Mouse (Mus musculus) liver, adult 2 months (tissue): ENCODE data around the gene Ccdc177.

Experiments used
- CTCF ChIP-seq: fragments of 200-500 bp; IDR thresholded peaks from 2 replicates; pipeline ENCODE4 v1.5.1; 2011; ENCODE audit warnings: low read depth, low read length, control low read depth
- POLR2A ChIP-seq: fragments of 200-500 bp; IDR thresholded peaks from 2 replicates; pipeline ENCODE4 v1.6.1; 2011; ENCODE audit warnings: low read length, control low read depth; ENCODE audit not compliant: insufficient read depth; ENCODE audit errors: extremely low read depth

GRCm38 (mm10) chr12:80746031-80746813 lies 14.3 kb downstream of the Ccdc177 start:
- no peak for TF ChIP-seq CTCF
- no peak for TF ChIP-seq POLR2A
